Mouse (Mus musculus) E14TG2a.4 (cell line): ENCODE measurements around the gene Defa17.
"Not testable (repeated sequence)": the region's sequence is repeated elsewhere in the genome, so short reads cannot be mapped to it uniquely, and the experiment has no call there.

Experiments
- H3K27me3 ChIP-seq: 2 replicates; pipeline ENCODE4 v1.6.1; 2014; ENCODE audit warnings: low read length, control low read depth; ENCODE audit not compliant: insufficient read depth
- H3K36me3 ChIP-seq: 2 replicates; pipeline ENCODE4 v1.6.1; 2014; ENCODE audit warnings: low read length, control low read depth; ENCODE audit not compliant: insufficient read depth
- H3K4me1 ChIP-seq: replicated peaks from 2 replicates; pipeline ENCODE4 v1.6.1; 2014; ENCODE audit warnings: low read depth, low read length, control low read depth
- H3K4me3 ChIP-seq: replicated peaks from 2 replicates; pipeline ENCODE4 v1.5.1; 2014; ENCODE audit warnings: mild to moderate bottlenecking, low read length
- H3K9me3 ChIP-seq: 2 replicates; pipeline ENCODE4 v1.6.1; 2014; ENCODE audit warnings: low read length, control low read depth

Defa17 gene

GRCm38 (mm10) chr8:21655480-21655879 is at the start of gene Defa17:
Defa17 (plus strand) TSS chr8:21655780.
- not testable (repeated sequence) for H3K9me3 ChIP-seq, H3K4me3 ChIP-seq, H3K4me1 ChIP-seq, H3K36me3 ChIP-seq, H3K27me3 ChIP-seq

- H3K36me3 ChIP-seq, H3K4me3 ChIP-seq, H3K4me1 ChIP-seq, H3K9me3 ChIP-seq, H3K27me3 ChIP-seq: not testable (repeated sequence)
Observed at GRCm38 (mm10) chr8:21617883-21618282, 37.7 kb upstream of the Defa17 start, which contains the start of gene Defa26. Defa26 (plus strand) TSS chr8:21618183.

- not testable (repeated sequence) for H3K4me3 ChIP-seq, H3K9me3 ChIP-seq, H3K27me3 ChIP-seq, H3K36me3 ChIP-seq, H3K4me1 ChIP-seq
Observed at GRCm38 (mm10) chr8:21665497-21665896, 9.9 kb downstream of the Defa17 start, which contains the start of gene Defa34. Defa34 (plus strand) TSS chr8:21665797.

GRCm38 (mm10) chr8:21703545-21703944 is 48.0 kb downstream of the Defa17 start, which contains the start of gene AY761184:
AY761184 (minus strand) TSS chr8:21703645.
- not testable (repeated sequence) for H3K9me3 ChIP-seq, H3K4me3 ChIP-seq, H3K4me1 ChIP-seq, H3K27me3 ChIP-seq, H3K36me3 ChIP-seq
